Mouse (Mus musculus) spleen, adult 2 months (tissue): ENCODE results near the gene Gmcl1. TPM values are rescaled to one million over a fixed set of nuclear protein-coding genes. Genes with fewer than 3 reads are reported as not detected.

ENCODE experiments used
- DNase-seq, 2 experiments: peaks; one replicate each; pipeline versions ENCODE4 v3.0.0 to v3.0.0-alpha.2; 2012 to 2021; ENCODE audit warnings: low spot score in 2 of 2, low read depth in 1 of 2
- H3K27ac ChIP-seq: fragments of 200-500 bp; 2 replicates; pipeline ENCODE4 v1.5.1; 2012; ENCODE audit warnings: low read length, inconsistent platforms; ENCODE audit not compliant: insufficient read depth
- H3K27me3 ChIP-seq: fragments of 200-500 bp; 2 replicates; pipeline ENCODE4 v1.6.1; 2012; ENCODE audit warnings: mild to moderate bottlenecking, moderate library complexity, low read length, inconsistent platforms; ENCODE audit not compliant: control insufficient read depth, insufficient read depth
- H3K36me3 ChIP-seq: fragments of 200-500 bp; 2 replicates; pipeline ENCODE4 v1.6.1; 2012; ENCODE audit warnings: mild to moderate bottlenecking, low read length, inconsistent platforms; ENCODE audit not compliant: control insufficient read depth, insufficient read depth
- H3K4me1 ChIP-seq: fragments of 200-500 bp; 2 replicates; pipeline ENCODE4 v1.6.1; 2011; ENCODE audit warnings: inconsistent platforms; ENCODE audit not compliant: control insufficient read depth, insufficient read depth, insufficient read length
- H3K4me3 ChIP-seq: fragments of 200-500 bp; 2 replicates; pipeline ENCODE4 v1.5.1; 2011; ENCODE audit warnings: mild to moderate bottlenecking, inconsistent platforms; ENCODE audit not compliant: insufficient read depth, insufficient read length; ENCODE audit errors: extremely low read depth
- CTCF ChIP-seq: fragments of 200-500 bp; IDR thresholded peaks from 2 replicates; pipeline ENCODE4 v1.5.1; 2011; ENCODE audit warnings: mild to moderate bottlenecking, inconsistent platforms; ENCODE audit not compliant: insufficient read depth, insufficient read length, insufficient replicate concordance; ENCODE audit errors: extremely low read depth
- POLR2A ChIP-seq: fragments of 200-500 bp; IDR thresholded peaks from 2 replicates; pipeline ENCODE4 v1.6.1; 2011; ENCODE audit warnings: low read depth, low read length, inconsistent platforms
- WGBS: fragments of 180-500 bp; shearing (Covaris S2); methylation state at CpG from one replicate; pipeline ENCODE4 v1.1.7; 2018; 5-methylcytosine and 5-hydroxymethylcytosine counted together
- polyA plus RNA-seq: library from polyadenylated mRNA; depleted of rRNA; stranded (reverse); fragments of >200 nt; gene quantifications from 2 replicates; pipeline ENCODE4 v1.2.3, GENCODE M21; 2012

Gene Gmcl1
- polyA plus RNA-seq, 1 experiment = 5.4 TPM

- Histone ChIP-seq H3K4me1 (peaks cover 3% of the 10 kb centered on the region; the same call in 1 of the 2 replicates), H3K27ac (no peak overlapping the region), H3K27me3 (no peaks in the 10 kb centered on the region), H3K36me3 (no peaks in the 10 kb centered on the region), H3K4me3 (no peak overlapping the region)
- TF ChIP-seq CTCF = no peak
- no peak for TF ChIP-seq POLR2A
- WGBS = 75% methylated on average over 6 of the region's 6 CpGs
- DNase-seq = no peak
These were observed 3.6 kb upstream of the Gmcl1 start for GRCm38 (mm10) chr6:86736830-86737229.

- DNase-seq = no peak
- WGBS = 89% methylated on average over 4 of the region's 4 CpGs
These were observed 3.1 kb upstream of the Gmcl1 start for GRCm38 (mm10) chr6:86736313-86736712.

DNA sequence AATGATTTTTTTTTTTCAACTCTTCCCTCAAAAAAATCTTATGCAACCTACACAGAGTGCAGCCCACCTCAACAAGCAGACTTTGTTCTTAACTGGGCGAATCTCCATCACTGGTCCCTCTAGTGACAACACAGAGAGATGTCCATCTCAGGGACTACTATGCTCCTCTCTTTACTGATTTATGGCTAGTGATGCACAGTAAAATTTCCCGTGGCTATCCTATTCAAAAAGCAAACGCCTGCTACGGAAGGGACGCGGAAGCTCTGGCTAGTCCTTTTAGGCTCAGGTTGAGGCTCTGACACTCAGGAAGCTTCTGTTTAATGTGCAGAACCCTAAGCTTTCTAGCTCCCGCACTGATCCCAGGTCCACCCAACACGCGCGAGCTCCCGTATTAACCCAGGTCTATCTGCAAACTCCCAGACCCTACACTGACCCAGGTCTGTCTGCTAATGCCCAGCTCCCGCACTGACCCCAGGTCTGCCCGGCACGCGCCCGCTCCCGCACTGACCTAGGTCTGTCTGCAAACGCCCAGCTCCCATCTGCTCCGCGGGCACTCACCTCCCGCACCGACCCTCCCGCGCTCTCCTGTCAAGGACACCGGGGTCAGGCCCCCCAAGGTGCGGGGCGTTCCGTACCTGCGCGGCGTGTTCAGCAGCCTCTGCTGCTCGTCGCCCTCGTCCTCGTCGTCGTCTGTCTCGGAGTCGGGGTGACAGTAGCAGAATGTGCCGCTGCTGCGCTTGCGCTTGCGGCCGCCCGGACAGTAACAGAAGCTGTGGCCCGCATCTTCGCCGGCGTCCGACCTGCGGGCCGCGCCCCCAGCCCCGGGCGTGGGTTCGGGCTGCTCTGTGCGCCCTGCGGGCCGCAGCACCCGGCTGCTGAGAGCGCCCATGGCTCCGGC lies 658 bp downstream of the Gmcl1 start:
- Histone ChIP-seq H3K36me3 (0 out of 2 replicates have a peak, but pooled peaks cover under 1% of the 10 kb centered on the region), H3K4me1 (peaks cover 3% of the 10 kb centered on the region; the same call in 1 of the 2 replicates), H3K4me3 (peak overlapping the region; percentile 81), H3K27ac (peak overlapping the region; percentile 73), H3K27me3 (no peaks in the 10 kb centered on the region)
- 1% methylated on average over 62 of the region's 62 CpGs for WGBS
- peak in 1 of 2 experiments; percentile 31 for DNase-seq
- TF ChIP-seq CTCF (no peak), POLR2A (no peak)

More at GRCm38 (mm10) chr6:86736313-86736712, 3.1 kb upstream of the Gmcl1 start:
- Histone ChIP-seq H3K36me3 (no peaks in the 10 kb centered on the region), H3K4me3 (no peak overlapping the region), H3K4me1 (peaks cover 3% of the 10 kb centered on the region; the same call in 1 of the 2 replicates), H3K27me3 (no peaks in the 10 kb centered on the region), H3K27ac (no peak overlapping the region)
- no peak for TF ChIP-seq CTCF
- TF ChIP-seq POLR2A = no peak

DNA sequence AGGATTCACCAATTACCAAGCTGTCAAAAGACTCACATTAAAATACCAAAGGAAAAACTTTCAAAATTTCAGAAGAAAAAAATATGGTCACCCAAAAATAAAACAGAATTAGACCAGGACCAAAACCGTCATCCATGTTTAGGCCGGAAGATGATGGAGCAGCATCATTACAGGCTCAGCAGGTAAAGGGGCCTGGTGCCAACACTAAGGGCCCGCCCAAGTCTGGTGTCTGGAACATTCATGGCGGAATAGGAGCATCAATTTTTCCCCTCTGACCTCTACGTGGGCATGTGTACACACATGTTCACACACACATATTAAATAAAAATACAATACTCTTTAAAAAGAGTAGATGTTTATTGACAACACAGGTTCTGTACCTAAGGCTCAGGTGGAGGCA lies 4.5 kb downstream of the Gmcl1 start:
- Histone ChIP-seq H3K4me1 (peaks cover under 1% of the 10 kb centered on the region; the same call in 1 of the 2 replicates), H3K4me3 (no peak overlapping the region), H3K27ac (no peak overlapping the region), H3K36me3 (peaks cover 4% of the 10 kb centered on the region; the same call in 1 of the 2 replicates), H3K27me3 (no peaks in the 10 kb centered on the region)
- no peak for DNase-seq
- 92% methylated on average over 5 of the region's 5 CpGs for WGBS
- no peak for TF ChIP-seq CTCF
- TF ChIP-seq POLR2A = no peak

DNA sequence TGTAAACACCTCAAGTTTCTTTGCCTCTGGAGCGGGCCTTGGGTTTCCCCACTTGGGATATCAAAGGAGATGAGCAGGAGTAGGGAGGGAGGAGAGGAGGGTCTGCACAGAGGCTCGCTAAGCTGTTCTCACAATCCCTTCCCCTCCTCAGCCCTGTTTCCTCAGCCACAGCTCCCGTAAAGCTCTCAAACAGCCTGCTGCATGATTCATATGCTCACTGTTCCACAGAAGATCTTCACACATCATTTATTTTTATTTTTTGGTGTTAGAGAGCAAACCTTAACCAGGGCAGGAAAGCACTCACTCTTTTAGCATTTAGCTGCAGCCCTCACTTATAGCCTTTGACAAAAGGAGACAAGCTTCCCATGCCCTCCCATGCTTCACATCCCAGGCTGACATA lies 11.2 kb downstream of the Gmcl1 start:
- WGBS = 91% methylated on average over 3 of the region's 3 CpGs
- Histone ChIP-seq H3K27me3 (no peaks in the 10 kb centered on the region), H3K36me3 (peaks cover 9% of the 10 kb centered on the region), H3K27ac (no peak overlapping the region), H3K4me1 (no peaks in the 10 kb centered on the region), H3K4me3 (no peak overlapping the region)
- TF ChIP-seq POLR2A = no peak
- DNase-seq = no peak

- Histone ChIP-seq H3K4me3 (no peak overlapping the region), H3K36me3 (peaks cover 21% of the 10 kb centered on the region), H3K4me1 (no peaks in the 10 kb centered on the region), H3K27me3 (no peaks in the 10 kb centered on the region), H3K27ac (no peak overlapping the region)
- TF ChIP-seq POLR2A = no peak
- TF ChIP-seq CTCF = no peak
- WGBS = 89% methylated on average over 4 of the region's 4 CpGs
- DNase-seq = no peak
These were observed 25.0 kb downstream of the Gmcl1 start for GRCm38 (mm10) chr6:86708072-86708774.
